Mouse (Mus musculus): ENCODE measurements at regions not wholly inside any gene's neighbourhood (a gene's known extent, or its start where the extent isn't known, plus 50 kb on each side); places are given as distances from the start of the nearest gene placed in this dataset.
A peak's percentile ranks its signal among the peaks of the same experiment; 100 is the strongest.

DNA sequence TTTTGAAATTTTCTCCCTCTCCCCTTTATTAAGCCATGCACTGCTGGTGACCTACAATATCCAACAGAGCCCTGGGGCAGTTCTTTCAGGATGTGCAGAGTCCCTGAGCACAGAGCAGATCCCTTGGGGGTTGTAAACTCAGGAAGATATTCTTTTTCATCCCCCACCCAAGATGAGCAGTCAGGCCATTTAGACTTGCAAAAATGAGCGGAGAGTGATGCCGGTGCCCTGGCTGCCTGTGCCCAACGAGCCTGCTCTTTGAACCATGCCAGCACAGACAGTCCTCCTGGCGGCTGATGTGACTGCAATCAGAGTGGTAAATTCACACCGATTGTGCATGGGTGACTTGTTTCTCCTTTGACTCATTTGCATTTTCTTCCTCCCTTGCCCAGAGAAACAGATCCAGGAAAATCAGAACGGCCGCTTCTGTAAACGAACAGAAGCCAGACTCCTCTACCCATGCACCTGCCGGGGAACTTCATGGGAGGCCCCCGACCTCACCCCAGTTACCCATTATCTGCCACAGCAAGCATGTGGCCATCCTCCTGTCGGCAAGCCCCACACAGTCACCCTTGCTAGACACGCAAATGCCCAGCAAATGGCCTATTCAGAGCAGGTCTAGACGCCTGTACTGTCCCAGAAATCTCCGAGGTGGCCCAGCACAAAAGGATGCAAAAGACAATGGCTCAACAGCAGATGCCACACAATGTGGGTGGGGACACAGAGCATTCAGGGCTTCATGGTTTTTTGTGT, 92.4 kb downstream of the Gm815 start:
- H3K9ac ChIP-seq (replicated peaks) = no peak overlapping the region
- peak overlapping the region; percentile 20 for H3K4me2 ChIP-seq (replicated peaks)
- 0 out of 2 replicates have a peak overlapping the region, but pooled peaks have one; percentile 4 for H3K27ac ChIP-seq (replicated peaks)

DNA sequence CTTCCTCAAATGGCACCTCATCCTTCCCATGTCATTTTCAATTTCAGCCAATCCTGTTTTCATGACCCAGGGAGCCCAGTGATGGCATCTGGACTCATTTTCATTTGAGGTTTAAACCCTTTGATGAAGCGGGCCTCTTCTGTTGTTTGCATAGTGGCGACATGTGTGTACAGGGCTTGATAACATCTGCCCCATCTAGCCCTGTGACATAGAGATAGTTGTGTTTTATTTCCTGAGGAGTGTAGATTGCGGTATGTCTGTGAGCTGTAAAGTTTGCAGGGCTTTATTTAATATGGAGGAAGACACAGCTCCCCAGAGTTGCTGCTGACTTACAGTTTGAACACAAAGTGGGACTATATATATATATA, 92.9 kb downstream of the Gm815 start:
- H3K9me3 ChIP-seq = no peaks in the 10 kb centered on the region
- ATAC-seq (replicated peaks) = no peak
- H3K27me3 ChIP-seq = no peaks in the 10 kb centered on the region
- H3K9ac ChIP-seq (replicated peaks) = no peak overlapping the region
- 62% methylated on average over 3 of the region's 3 CpGs for WGBS
- H3K36me3 ChIP-seq = no peaks in the 10 kb centered on the region
- no peak overlapping the region for H3K4me3 ChIP-seq
- H3K27ac ChIP-seq (replicated peaks) = no peak overlapping the region
- H3K4me1 ChIP-seq = peaks cover 20% of the 10 kb centered on the region
- H3K4me2 ChIP-seq (replicated peaks) = no peak overlapping the region

More for the DNA sequence above, 92.4 kb downstream of the Gm815 start:
- Histone ChIP-seq H3K4me1 (peaks cover 20% of the 10 kb centered on the region), H3K27me3 (no peaks in the 10 kb centered on the region), H3K36me3 (no peaks in the 10 kb centered on the region), H3K4me3 (no peak overlapping the region), H3K9me3 (no peaks in the 10 kb centered on the region)
- ATAC-seq (replicated peaks) = peak; percentile 77
- WGBS = 13% methylated on average over 14 of the region's 14 CpGs

DNA sequence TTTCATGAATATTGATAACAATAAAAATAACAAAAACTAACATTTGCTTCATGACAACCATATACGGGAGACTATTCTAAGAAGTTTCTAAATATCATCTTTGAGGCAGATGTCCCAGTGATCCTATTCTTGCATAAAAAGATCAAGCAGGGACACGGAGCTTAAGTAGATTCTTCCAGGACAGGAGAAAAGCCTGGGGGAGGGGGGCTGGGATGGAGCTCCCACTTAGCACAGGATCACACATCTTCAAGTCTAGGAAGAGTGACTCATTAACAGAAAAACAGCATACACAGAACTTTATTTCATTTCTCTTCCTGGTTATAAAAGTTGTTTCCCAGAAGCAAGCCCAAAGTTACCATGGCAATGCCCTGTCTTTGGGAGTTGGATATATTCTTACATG, 93.6 kb downstream of the Gm815 start:
- ATAC-seq (replicated peaks) = no peak
- Histone ChIP-seq H3K4me1 (peaks cover 20% of the 10 kb centered on the region), H3K27ac (replicated peaks) (no peak overlapping the region), H3K9me3 (no peaks in the 10 kb centered on the region), H3K4me2 (replicated peaks) (no peak overlapping the region), H3K27me3 (no peaks in the 10 kb centered on the region), H3K36me3 (no peaks in the 10 kb centered on the region), H3K4me3 (no peak overlapping the region), H3K9ac (replicated peaks) (no peak overlapping the region)
- WGBS = 78% methylated on average over 2 of the region's 2 CpGs

DNA sequence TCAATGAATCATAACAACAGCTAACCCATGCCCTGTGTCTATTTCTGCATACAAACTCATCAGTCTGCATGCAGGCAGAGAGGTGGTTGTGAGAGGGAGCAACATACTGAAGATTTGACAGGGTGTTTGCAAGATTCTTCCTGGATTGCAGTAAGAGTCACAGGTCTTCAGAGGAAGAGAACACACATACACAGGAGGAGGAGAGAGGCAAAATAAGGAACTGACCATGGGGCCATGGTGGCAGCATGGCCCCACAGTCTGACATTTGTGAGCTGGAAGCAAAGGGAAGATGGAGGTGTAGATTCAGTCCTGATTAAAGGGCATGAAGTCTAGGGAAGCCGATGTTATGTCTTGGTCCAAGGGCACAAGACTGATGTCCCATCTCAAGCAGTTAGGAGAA, 101.0 kb downstream of the Gm815 start:
- H3K9ac ChIP-seq (replicated peaks) = no peak overlapping the region
- peak overlapping the region; percentile 75 for H3K27ac ChIP-seq (replicated peaks)
- no peaks in the 10 kb centered on the region for H3K27me3 ChIP-seq
- no peak overlapping the region for H3K4me3 ChIP-seq
- no peaks in the 10 kb centered on the region for H3K4me1 ChIP-seq
- H3K4me2 ChIP-seq (replicated peaks) = no peak overlapping the region
- H3K36me3 ChIP-seq = no peaks in the 10 kb centered on the region
- WGBS = 88% methylated on average over 1 of the region's 1 CpGs
- no peaks in the 10 kb centered on the region for H3K9me3 ChIP-seq
- ATAC-seq (replicated peaks) = no peak

DNA sequence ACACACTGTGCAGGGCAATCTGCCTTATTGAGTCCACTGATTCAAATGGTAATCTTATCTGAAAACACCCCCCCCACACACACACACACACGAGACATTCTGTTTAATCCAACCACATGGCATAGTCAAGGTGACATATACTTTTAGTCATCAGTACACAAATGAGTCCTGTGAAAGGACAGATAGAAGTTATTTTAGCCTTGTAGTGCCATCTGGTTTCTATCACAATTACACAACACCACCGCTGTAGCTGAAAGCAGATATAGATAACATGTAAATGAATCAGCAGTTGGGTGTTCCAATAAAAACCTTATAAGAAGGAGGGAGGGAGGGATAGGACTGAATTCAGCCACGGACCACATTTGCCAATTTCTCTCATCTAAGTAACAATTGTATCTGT, 101.5 kb downstream of the Gm815 start:
- no peak overlapping the region for H3K9ac ChIP-seq (replicated peaks)
- H3K9me3 ChIP-seq = no peaks in the 10 kb centered on the region
- no peak overlapping the region for H3K4me3 ChIP-seq
- no peak overlapping the region for H3K4me2 ChIP-seq (replicated peaks)
- no peak for ATAC-seq (replicated peaks)
- H3K27ac ChIP-seq (replicated peaks) = peak overlapping the region; percentile 75
- WGBS = 63% methylated on average over 3 of the region's 3 CpGs
- no peaks in the 10 kb centered on the region for H3K27me3 ChIP-seq
- H3K4me1 ChIP-seq = no peaks in the 10 kb centered on the region
- no peaks in the 10 kb centered on the region for H3K36me3 ChIP-seq

DNA sequence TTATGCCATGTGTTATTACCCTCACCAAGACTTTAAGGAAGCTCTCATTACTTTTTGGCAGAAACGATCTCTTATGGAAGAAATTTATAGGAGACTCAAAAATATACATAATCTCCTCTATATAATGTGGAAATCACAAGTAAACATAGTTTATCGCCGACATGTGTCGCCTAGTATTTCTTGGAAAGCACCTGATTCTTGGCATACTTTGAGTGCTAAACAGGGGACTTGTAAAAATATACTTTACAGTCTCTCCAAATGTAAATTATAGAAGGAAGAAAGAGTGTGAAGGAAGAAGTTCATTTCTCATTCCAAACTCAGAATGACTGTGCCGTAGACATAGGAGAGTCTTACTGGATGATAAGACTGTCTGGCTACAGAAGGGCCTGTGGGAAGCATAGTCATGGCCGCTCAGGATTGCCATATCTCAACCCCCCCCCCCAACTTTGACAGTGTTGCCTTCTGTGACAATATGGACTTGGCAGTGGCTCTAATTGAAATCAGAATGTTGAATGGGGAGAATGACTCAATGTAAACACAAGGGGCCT, 102.3 kb downstream of the Gm815 start:
- Histone ChIP-seq H3K4me3 (no peak overlapping the region), H3K4me1 (no peaks in the 10 kb centered on the region), H3K9ac (replicated peaks) (no peak overlapping the region), H3K27me3 (no peaks in the 10 kb centered on the region), H3K4me2 (replicated peaks) (no peak overlapping the region), H3K9me3 (no peaks in the 10 kb centered on the region), H3K36me3 (no peaks in the 10 kb centered on the region), H3K27ac (replicated peaks) (peak overlapping the region; percentile 75)
- WGBS = 75% methylated on average over 6 of the region's 6 CpGs
- ATAC-seq (replicated peaks) = peak; percentile 57; the same call in 1 of the 2 replicates

DNA sequence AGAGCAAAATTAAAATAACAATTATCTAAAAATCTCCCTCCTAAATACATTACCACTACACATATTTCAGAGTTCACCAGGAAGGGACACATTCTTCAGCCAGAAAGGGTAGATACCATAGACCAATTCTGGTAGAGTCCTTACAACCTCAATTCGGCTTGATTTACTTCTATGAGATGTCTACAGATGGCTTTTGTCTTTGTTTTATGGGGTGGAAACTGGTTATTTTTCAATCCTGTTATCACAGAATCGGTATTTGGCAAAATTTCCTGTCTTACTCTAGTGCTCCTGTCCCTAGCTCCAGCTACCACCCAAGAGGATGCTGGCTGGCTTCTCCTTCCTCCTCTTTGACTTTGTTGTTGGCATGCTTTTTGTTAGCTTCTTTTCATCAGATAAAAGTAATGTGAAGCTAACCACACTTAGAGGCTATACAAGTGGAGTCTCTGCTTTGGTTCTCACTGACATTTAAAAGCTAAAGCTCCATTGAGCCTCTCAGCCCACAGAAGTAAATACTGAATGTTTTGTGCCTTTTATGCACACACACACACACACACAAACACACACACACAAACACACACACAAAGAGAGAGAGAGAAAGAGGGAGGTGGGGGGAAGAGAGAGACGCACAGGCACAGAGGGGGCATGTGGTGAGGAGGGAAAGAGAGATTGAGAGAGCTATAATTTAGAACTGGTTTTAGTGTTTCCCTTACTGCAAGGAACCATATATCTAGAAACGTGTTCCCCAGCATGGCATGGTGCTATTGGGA, 109.1 kb downstream of the Gm815 start:
- Histone ChIP-seq H3K27ac (replicated peaks) (no peak overlapping the region), H3K4me1 (no peaks in the 10 kb centered on the region), H3K4me2 (replicated peaks) (no peak overlapping the region), H3K27me3 (no peaks in the 10 kb centered on the region), H3K9ac (replicated peaks) (no peak overlapping the region), H3K36me3 (no peaks in the 10 kb centered on the region), H3K4me3 (no peak overlapping the region), H3K9me3 (no peaks in the 10 kb centered on the region)
- WGBS = 49% methylated on average over 4 of the region's 4 CpGs
- ATAC-seq (replicated peaks) = no peak

DNA sequence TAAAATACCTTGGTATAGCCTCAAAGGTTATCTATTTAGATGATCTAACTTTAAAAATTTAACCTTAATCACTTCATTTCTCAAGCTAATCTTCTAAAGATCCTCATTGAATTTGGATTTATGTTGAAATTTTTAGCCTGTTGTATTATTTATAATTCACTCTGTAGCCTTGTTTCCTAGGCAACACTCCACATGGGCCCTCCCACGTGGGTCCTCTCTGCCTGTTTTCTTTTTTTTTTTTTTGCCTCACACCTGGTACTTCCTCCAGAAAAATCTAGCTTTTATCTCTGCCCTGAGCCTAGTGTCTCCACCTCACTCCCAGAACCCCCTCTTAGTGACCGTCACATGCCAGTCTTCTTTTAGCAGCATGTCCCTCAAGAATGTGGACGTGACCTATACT, 113.9 kb downstream of the Gm815 start:
- 75% methylated on average over 3 of the region's 3 CpGs for WGBS

DNA sequence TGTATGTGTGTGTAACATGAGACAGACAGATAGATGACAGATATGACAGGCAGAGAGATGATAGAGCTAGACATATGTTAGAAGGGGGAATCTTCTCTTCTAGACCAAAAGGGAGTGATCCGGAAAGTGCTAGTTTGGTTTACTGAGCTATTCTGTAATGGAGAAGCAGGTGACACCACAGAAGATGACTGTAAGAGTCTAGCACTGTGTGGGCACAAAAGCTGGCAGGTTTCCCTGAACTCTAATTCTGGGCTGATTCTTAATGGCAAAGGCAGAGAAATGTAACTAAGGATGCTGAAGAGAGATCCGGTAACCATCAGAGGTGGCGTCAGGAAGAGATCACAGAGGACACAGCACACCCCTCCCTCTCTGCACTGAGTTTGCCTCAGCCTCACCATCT, 136.2 kb downstream of the Gm815 start:
- no peaks in the 10 kb centered on the region for H3K4me1 ChIP-seq
- ATAC-seq (replicated peaks) = no peak
- H3K9ac ChIP-seq (replicated peaks) = no peak overlapping the region

More for the DNA sequence above, 113.9 kb downstream of the Gm815 start:
- Histone ChIP-seq H3K4me3 (no peak overlapping the region), H3K9me3 (no peaks in the 10 kb centered on the region), H3K4me2 (replicated peaks) (no peak overlapping the region), H3K4me1 (no peaks in the 10 kb centered on the region), H3K27ac (replicated peaks) (no peak overlapping the region), H3K27me3 (no peaks in the 10 kb centered on the region), H3K36me3 (no peaks in the 10 kb centered on the region), H3K9ac (replicated peaks) (no peak overlapping the region)
- no peak for ATAC-seq (replicated peaks)

DNA sequence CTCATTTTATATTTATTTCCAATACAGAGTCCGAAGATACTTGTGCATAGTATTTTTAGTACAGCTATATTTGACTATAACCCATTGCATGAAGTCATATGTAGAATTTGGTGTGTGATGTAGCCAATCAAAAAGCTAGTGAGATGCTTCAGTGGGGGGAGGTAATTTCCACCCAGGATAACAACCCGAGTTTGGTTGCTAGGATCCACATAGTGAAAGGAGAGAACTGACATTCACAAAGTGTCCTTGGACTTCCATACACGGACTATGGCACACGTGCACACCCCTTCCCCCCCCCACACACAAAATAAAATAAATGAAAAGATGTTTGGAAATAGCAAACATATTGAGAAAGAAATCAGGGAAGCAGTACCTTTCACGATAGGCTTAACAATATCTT, 137.2 kb downstream of the Gm815 start:
- no peak overlapping the region for H3K4me3 ChIP-seq

More for the DNA sequence above, 136.2 kb downstream of the Gm815 start:
- H3K4me2 ChIP-seq (replicated peaks) = no peak overlapping the region
- H3K27ac ChIP-seq (replicated peaks) = no peak overlapping the region
- no peaks in the 10 kb centered on the region for H3K9me3 ChIP-seq
- H3K4me3 ChIP-seq = no peak overlapping the region
- no peaks in the 10 kb centered on the region for H3K27me3 ChIP-seq
- WGBS = 84% methylated on average over 3 of the region's 3 CpGs
- no peaks in the 10 kb centered on the region for H3K36me3 ChIP-seq

DNA sequence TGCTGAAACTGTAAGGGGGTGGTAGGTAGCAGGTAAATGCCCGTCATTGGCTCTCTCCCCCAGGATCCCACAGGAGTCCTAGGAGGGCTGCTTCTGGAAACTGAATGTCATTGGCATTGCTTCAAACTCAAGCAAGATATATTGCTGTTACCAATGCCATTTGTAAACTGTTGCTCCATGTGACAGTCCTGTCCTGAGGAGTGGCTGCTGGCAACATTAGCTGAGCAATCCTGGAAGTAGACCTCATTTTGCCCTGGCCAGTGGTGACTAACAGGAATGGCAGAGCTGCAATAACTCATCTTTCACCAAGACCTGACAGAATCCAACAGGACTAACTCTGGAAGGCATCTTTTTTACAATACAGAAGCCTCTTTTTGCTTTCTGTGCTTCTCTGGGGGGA, 143.2 kb downstream of the Gm815 start:
- ATAC-seq (replicated peaks) = no peak
- H3K36me3 ChIP-seq = no peaks in the 10 kb centered on the region
- no peak overlapping the region for H3K27ac ChIP-seq (replicated peaks)
- no peak overlapping the region for H3K4me3 ChIP-seq
- H3K27me3 ChIP-seq = no peaks in the 10 kb centered on the region
- 86% methylated on average over 1 of the region's 1 CpGs for WGBS
- H3K9me3 ChIP-seq = no peaks in the 10 kb centered on the region
- H3K9ac ChIP-seq (replicated peaks) = no peak overlapping the region
- peaks cover 9% of the 10 kb centered on the region for H3K4me1 ChIP-seq
- H3K4me2 ChIP-seq (replicated peaks) = no peak overlapping the region

More for the DNA sequence above, 137.2 kb downstream of the Gm815 start:
- no peak overlapping the region for H3K9ac ChIP-seq (replicated peaks)
- no peaks in the 10 kb centered on the region for H3K36me3 ChIP-seq
- H3K4me1 ChIP-seq = no peaks in the 10 kb centered on the region
- no peak overlapping the region for H3K4me2 ChIP-seq (replicated peaks)
- 82% methylated on average over 5 of the region's 5 CpGs for WGBS
- no peaks in the 10 kb centered on the region for H3K9me3 ChIP-seq
- no peaks in the 10 kb centered on the region for H3K27me3 ChIP-seq
- no peak overlapping the region for H3K27ac ChIP-seq (replicated peaks)
- no peak for ATAC-seq (replicated peaks)

DNA sequence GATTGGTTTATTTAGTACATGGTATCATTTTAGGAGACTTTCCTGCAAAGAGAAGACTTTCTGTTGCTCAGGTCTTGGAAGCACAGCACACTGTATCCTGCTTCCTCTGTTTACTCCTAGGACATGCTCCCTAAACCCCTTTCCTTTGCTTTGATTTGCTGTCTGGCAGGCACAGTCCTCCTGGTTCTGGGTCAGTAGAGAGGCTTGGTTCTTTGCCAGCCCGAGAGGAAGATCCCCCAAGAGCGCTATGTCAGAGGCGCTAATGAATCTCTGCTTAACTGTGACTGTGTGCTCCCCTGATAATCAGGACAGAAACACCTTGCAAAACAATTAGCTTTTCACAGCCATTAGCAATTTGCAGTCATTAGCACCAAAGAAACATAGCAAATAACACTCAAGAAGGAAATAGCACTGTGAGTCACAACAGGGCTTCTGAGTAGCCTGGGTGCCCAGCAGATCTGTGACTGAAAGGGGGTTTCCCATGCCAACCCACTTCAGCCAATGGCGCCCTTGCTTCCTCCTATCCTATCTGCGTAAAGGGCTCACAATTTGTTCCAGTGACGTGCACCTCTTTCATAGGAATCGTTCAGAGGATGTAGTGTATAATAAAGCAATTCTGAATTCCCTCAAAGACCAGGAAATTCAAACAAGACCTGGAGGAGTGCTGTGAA, 145.5 kb downstream of the Gm815 start:
- peaks cover 9% of the 10 kb centered on the region for H3K4me1 ChIP-seq
- no peaks in the 10 kb centered on the region for H3K9me3 ChIP-seq
- peak; percentile 89 for ATAC-seq (replicated peaks)
- 26% methylated on average over 7 of the region's 7 CpGs for WGBS
- no peak overlapping the region for H3K4me3 ChIP-seq
- H3K9ac ChIP-seq (replicated peaks) = no peak overlapping the region
- H3K27ac ChIP-seq (replicated peaks) = peak overlapping the region; percentile 39; the same call in 1 of the 2 replicates
- no peaks in the 10 kb centered on the region for H3K27me3 ChIP-seq
- no peak overlapping the region for H3K4me2 ChIP-seq (replicated peaks)
- no peaks in the 10 kb centered on the region for H3K36me3 ChIP-seq
